Mouse (Mus musculus) heart, adult 11 months (tissue): ENCODE measurements at regions not wholly inside any gene's neighbourhood (a gene's known extent, or its start where the extent isn't known, plus 50 kb on each side); places are given as distances from the start of the nearest gene placed in this dataset.

Source experiments
- DNase-seq: peaks from one replicate; pipeline ENCODE4 v3.0.0; 2022

GRCm38 (mm10) chr12:79879093-79879917 is 233.5 kb downstream of the Zfp36l1 start:
- DNase-seq, result peak; percentile 98

GRCm38 (mm10) chr12:79878766-79879092 is 234.1 kb downstream of the Zfp36l1 start:
- no peak for DNase-seq

GRCm38 (mm10) chr12:79878163-79878562 is 234.7 kb downstream of the Zfp36l1 start:
- peak; percentile 86 for DNase-seq

- peak; percentile 82 for DNase-seq
Observed at GRCm38 (mm10) chr12:79874333-79874732, 238.5 kb downstream of the Zfp36l1 start.

- peak; percentile 99 for DNase-seq
Observed at GRCm38 (mm10) chr12:79865179-79865552, 247.6 kb downstream of the Zfp36l1 start.

- peak; percentile 96 for DNase-seq
Observed at GRCm38 (mm10) chr12:79864346-79865178, 248.3 kb downstream of the Zfp36l1 start.
